Mouse (Mus musculus) thymus, adult 2 months (tissue): ENCODE measurements at regions not wholly inside any gene's neighbourhood (a gene's known extent, or its start where the extent isn't known, plus 50 kb on each side); places are given as distances from the start of the nearest gene placed in this dataset.

Experiments
- CTCF ChIP-seq: fragments of 200-500 bp; IDR thresholded peaks from 2 replicates; pipeline ENCODE4 v1.5.1; 2012; ENCODE audit warnings: mild to moderate bottlenecking, control low read depth, low read length, moderate library complexity, borderline replicate concordance; ENCODE audit not compliant: control insufficient read depth, poor library complexity, insufficient read depth; ENCODE audit errors: extremely low read depth
- POLR2A ChIP-seq: fragments of 200-500 bp; IDR thresholded peaks from 2 replicates; pipeline ENCODE4 v1.6.1; 2012; ENCODE audit warnings: mild to moderate bottlenecking, low read length, control low read depth, moderate library complexity; ENCODE audit not compliant: control insufficient read depth, poor library complexity, insufficient read depth; ENCODE audit errors: extremely low read depth

DNA sequence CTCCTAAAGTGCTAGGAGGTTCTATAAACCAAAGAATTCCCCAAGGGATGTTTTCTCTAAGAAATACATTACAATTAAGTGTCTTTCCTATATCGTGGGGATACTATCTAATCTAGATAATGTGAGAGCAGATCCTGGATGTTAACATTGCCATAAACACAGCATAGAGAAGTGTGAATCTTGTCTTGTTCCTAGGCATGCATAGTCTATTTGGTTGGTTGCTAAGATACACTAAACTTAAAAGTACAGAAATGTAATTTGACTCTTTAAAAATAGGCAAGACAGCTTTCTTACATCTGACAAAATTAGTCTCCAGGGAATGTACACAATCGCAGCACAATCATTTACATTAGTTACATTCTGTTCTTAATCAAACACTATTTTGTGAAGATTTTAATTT, 75.4 kb upstream of the Usp25 start:
- TF ChIP-seq POLR2A (no peak), CTCF (no peak)
